Mouse (Mus musculus): ENCODE results near the gene Rnf111. TPM values are rescaled to one million over a fixed set of nuclear protein-coding genes. Genes with fewer than 3 reads are reported as not detected.
A peak's percentile ranks its signal among the peaks of the same experiment; 100 is the strongest.
"Not testable (repeated sequence)": the region's sequence is repeated elsewhere in the genome, so short reads cannot be mapped to it uniquely, and the experiment has no call there.

The Rnf111 gene
- polyA plus RNA-seq, 1 experiment from 2014 or later, result 40.3 TPM

DNA sequence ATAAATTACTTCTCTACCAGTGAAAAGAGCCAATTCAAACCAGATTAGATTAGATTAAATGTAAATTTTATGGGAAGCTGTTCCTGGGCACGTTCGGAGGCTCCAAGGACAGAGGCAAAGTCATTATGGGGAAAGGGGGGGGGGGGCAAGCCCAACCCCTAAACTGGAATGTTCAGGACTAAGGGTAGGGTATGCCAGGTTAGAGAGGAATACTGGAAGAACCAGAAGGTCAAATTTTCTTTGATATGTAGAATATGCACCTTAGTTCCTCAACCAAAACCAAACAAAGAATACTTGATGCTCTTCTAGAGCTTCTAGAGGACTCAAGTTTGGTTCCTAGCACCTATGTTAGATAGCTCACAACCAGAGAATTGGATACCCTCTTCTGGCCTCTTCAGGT is 16.1 kb downstream of the Rnf111 start:
- Histone ChIP-seq H3K36me3 (peaks cover 19% of the 10 kb centered on the region), H3K27me3 (no peaks in the 10 kb centered on the region), H3K9me3 (no peaks in the 10 kb centered on the region), H3K4me3 (replicated peaks) (no peak overlapping the region), H3K27ac (no peak overlapping the region), H3K4me2 (replicated peaks) (no peak overlapping the region), H3K9ac (replicated peaks) (no peak overlapping the region), H3K4me1 (replicated peaks) (no peaks in the 10 kb centered on the region)
- no peak for ATAC-seq
- WGBS, result 92% methylated on average over 2 of the region's 2 CpGs

DNA sequence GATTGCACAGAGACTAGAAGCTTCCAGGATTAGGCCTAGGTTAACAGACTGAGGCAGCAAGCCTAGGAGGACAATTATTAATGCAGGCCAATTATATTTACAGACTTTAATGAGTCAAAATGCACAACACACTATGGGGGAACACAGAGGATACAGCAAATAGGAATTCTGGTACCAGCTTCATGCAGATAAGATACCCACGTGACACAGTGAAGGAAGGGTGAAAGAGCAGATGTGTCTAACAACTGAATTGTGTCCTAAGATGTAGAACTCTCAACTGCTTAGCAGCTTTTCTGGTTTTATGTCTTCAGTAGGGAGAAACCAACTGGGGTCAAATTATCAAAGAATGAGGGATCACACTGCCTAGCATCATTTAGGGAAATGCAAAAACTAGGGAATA is 17.7 kb downstream of the Rnf111 start:
- Histone ChIP-seq H3K27ac (no peak overlapping the region), H3K4me2 (replicated peaks) (no peak overlapping the region), H3K4me1 (replicated peaks) (no peaks in the 10 kb centered on the region), H3K4me3 (replicated peaks) (no peak overlapping the region), H3K36me3 (peaks cover 19% of the 10 kb centered on the region), H3K27me3 (no peaks in the 10 kb centered on the region), H3K9me3 (no peaks in the 10 kb centered on the region), H3K9ac (replicated peaks) (no peak overlapping the region)
- WGBS, result 86% methylated on average over 1 of the region's 1 CpGs
- ATAC-seq, result no peak

DNA sequence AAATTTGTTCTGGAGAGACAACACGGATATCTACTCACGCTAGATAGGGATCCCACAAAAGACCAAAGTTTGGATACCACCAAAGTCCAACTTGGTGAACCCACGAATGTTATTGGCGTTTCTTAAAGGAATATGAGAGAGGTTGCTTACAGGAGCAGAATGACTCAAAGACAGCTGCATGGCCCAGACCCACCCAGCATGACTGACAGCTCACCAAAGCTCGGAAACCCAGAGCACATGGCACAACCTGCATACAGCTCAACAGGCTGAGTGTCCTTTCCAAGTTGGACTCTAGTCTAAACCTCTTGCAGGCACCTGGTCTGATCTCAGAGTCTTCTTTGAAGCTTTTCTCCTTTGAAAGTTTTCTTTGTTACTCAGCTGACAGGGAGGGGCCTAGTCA is 20.0 kb downstream of the Rnf111 start:
- no peaks in the 10 kb centered on the region for H3K27me3 ChIP-seq
- 95% methylated on average over 5 of the region's 5 CpGs for WGBS
- H3K4me1 ChIP-seq (replicated peaks), result no peaks in the 10 kb centered on the region
- H3K9ac ChIP-seq (replicated peaks), result no peak overlapping the region
- no peak overlapping the region for H3K4me2 ChIP-seq (replicated peaks)
- no peaks in the 10 kb centered on the region for H3K9me3 ChIP-seq
- no peak overlapping the region for H3K27ac ChIP-seq
- peaks cover 10% of the 10 kb centered on the region; the same call in 1 of the 2 replicates for H3K36me3 ChIP-seq
- no peak overlapping the region for H3K4me3 ChIP-seq (replicated peaks)
- no peak for ATAC-seq

DNA sequence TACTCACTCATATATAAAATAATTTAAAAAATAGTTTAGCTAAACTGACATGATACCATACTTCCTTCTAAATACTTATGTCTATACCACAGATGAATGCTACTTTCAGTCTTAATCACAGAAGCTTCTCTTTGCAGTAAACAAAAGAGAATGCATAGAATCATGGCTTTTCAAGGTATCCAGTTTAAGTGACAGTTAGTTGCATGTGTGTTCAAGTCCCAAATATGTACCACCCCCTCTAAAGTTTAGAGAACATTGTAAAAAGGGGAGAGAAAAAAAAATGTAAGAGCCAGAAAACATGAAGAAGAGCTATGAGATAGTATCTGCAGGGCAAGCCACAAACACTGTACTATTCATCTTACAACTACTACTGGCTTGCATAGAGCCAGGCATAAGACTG is 21.7 kb downstream of the Rnf111 start:
- no peak overlapping the region for H3K4me2 ChIP-seq (replicated peaks)
- no peaks in the 10 kb centered on the region for H3K9me3 ChIP-seq
- no peak for ATAC-seq
- peaks cover 10% of the 10 kb centered on the region; the same call in 1 of the 2 replicates for H3K36me3 ChIP-seq
- H3K27me3 ChIP-seq, result no peaks in the 10 kb centered on the region
- no peak overlapping the region for H3K27ac ChIP-seq
- H3K9ac ChIP-seq (replicated peaks), result no peak overlapping the region
- H3K4me1 ChIP-seq (replicated peaks), result no peaks in the 10 kb centered on the region
- H3K4me3 ChIP-seq (replicated peaks), result no peak overlapping the region

DNA sequence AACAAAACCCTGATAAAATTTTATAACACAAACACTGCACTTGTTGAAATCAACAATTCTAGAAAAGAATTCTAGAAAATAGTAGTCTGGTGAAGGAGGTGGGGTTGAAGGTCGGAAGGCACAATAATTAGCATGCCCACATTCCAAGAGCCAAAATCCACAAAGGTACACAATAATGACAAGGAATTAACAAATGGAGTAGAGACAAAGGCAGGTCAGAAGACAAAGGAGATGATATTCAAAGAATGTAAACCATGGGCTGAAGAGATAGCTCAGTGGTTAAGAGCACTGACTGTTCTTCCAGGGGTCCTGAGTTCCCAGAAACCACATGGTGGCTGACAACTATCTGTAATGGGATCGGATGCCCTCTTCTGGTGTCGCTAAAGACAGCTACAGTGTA is 26.3 kb downstream of the Rnf111 start:
- H3K27ac ChIP-seq, result no peak overlapping the region
- H3K27me3 ChIP-seq, result no peaks in the 10 kb centered on the region
- no peak overlapping the region for H3K4me2 ChIP-seq (replicated peaks)
- H3K9me3 ChIP-seq, result no peaks in the 10 kb centered on the region
- no peak overlapping the region for H3K9ac ChIP-seq (replicated peaks)
- H3K4me1 ChIP-seq (replicated peaks), result no peaks in the 10 kb centered on the region
- peaks cover 30% of the 10 kb centered on the region for H3K36me3 ChIP-seq
- H3K4me3 ChIP-seq (replicated peaks), result no peak overlapping the region
- no peak for ATAC-seq
- WGBS, result 88% methylated on average over 3 of the region's 3 CpGs

DNA sequence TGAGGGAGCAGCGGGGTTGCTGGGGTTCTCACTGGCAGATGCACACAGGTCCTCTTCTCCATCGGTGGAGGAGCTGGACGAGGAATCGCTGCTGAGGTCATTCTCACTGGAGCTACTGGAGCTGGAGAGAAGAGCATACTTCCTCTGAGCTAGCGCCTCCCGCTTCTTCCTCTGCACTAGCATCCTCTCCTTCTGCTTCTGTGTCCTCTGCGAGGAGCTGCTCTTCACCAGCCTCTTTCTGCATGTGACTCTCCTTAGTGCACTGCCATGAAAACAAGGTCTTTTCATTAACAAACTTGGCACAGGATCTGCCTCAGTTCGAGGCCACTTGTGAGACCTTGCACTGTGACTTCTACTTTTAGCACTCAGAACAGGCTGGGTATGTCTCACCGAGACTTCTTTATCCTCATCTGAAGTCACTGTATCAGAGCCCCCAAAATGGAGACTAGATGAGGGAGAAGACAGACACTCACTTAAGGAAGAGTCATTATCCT is 27.7 kb downstream of the Rnf111 start:
- Histone ChIP-seq H3K36me3 (peaks cover 30% of the 10 kb centered on the region), H3K9me3 (no peaks in the 10 kb centered on the region), H3K27ac (no peak overlapping the region), H3K4me3 (replicated peaks) (no peak overlapping the region), H3K27me3 (no peaks in the 10 kb centered on the region), H3K4me2 (replicated peaks) (no peak overlapping the region), H3K4me1 (replicated peaks) (no peaks in the 10 kb centered on the region), H3K9ac (replicated peaks) (no peak overlapping the region)
- ATAC-seq, result no peak
- WGBS, result 98% methylated on average over 9 of the region's 9 CpGs

DNA sequence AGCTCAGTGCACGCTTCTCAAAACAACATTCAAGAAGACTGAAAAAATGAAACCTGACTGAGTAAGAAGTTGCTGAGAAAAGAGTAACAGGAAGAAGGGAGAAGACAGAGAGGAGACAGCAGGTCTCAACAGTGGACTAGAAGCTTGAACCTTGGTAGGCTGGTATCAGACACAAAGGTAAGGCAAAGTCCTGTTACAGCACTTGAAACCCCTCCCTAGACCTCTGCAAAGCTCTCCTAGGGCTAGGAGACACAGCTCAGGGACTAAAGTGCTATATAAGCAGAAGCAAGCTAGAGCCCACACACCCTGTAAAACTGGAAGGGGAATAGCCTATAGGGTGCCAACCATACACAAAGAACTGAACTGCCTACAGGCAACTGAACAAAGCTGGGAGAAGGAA is 30.1 kb downstream of the Rnf111 start:
- Histone ChIP-seq H3K27me3 (no peaks in the 10 kb centered on the region), H3K27ac (no peak overlapping the region), H3K4me1 (replicated peaks) (no peaks in the 10 kb centered on the region), H3K9me3 (no peaks in the 10 kb centered on the region), H3K9ac (replicated peaks) (no peak overlapping the region), H3K4me3 (replicated peaks) (no peak overlapping the region), H3K36me3 (peaks cover 30% of the 10 kb centered on the region), H3K4me2 (replicated peaks) (no peak overlapping the region)
- WGBS, result 100% methylated on average over 1 of the region's 1 CpGs
- ATAC-seq, result no peak

DNA sequence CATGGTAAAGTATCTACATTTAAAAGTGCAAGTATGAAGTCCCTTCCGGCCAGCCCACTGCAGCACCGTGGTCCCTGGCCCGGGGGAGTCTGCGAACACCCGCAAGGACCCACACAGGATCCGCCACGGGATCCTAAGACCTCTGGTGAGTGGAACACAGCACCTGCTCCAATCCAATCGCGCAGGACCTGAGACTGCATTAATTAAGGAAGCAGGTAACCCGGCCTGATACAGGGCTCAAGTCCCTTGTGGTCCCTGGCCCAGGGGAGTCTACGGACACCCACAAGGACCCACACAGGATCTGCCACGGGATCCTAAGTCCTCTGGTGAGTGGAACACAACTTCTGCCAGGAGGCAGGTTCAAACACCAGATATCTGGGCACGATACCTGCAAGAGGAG is 40.4 kb downstream of the Rnf111 start:
- H3K27ac ChIP-seq; H3K9me3 ChIP-seq; H3K27me3 ChIP-seq; H3K4me3 ChIP-seq (replicated peaks); H3K4me2 ChIP-seq (replicated peaks); H3K4me1 ChIP-seq (replicated peaks); ATAC-seq; H3K9ac ChIP-seq (replicated peaks): not testable (repeated sequence)
- WGBS, result 96% methylated on average over 11 of the region's 13 CpGs
- H3K36me3 ChIP-seq, result peaks cover 22% of the 10 kb centered on the region

DNA sequence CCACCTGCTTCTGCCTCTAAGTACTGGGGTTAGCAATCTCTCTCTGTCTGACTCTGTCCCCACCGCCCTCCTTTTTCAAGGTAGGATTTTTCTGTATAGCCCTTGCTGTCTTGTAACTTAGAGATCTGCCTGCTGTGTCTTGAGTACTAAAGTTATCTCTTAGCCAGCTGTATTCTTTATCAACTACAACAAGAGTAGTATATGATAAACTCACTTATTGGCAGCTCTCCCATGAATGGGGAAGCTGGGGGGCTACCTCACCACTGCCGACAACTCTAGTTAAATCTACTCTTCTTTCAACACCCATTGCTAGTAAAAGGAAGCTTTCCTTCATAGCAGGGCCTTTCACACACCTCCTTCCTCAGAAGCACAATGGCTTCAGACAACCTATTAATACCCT is 51.2 kb downstream of the Rnf111 start:
- H3K27ac ChIP-seq, result no peak overlapping the region
- peaks cover 57% of the 10 kb centered on the region for H3K36me3 ChIP-seq
- no peak overlapping the region for H3K9ac ChIP-seq (replicated peaks)
- no peaks in the 10 kb centered on the region for H3K9me3 ChIP-seq
- H3K4me3 ChIP-seq (replicated peaks), result no peak overlapping the region
- no peaks in the 10 kb centered on the region for H3K27me3 ChIP-seq
- ATAC-seq, result no peak
- H3K4me1 ChIP-seq (replicated peaks), result no peaks in the 10 kb centered on the region
- no peak overlapping the region for H3K4me2 ChIP-seq (replicated peaks)
- WGBS, result 97% methylated on average over 2 of the region's 2 CpGs

DNA sequence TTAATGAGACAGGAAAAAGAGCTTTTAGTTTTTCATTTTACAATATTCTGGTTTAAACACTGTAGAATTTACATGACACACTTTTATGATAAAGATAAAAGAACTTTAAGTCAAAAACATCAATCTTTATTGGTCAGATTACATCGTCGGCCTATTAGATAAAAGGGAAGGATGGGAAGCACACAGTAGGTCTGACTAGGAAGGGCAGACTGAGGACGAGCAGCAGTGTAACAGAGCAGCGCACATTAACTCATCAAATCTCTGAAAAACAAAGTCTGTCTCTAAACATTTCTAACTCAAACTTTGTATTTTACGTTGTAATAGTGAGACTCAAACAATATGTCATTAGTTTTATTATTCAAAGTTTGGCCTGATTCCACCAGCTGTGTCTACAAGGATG is 54.5 kb downstream of the Rnf111 start:
- Histone ChIP-seq H3K27me3 (no peaks in the 10 kb centered on the region), H3K4me1 (replicated peaks) (no peaks in the 10 kb centered on the region), H3K9ac (replicated peaks) (no peak overlapping the region), H3K9me3 (no peaks in the 10 kb centered on the region), H3K4me2 (replicated peaks) (no peak overlapping the region), H3K27ac (no peak overlapping the region), H3K4me3 (replicated peaks) (no peak overlapping the region), H3K36me3 (peaks cover 48% of the 10 kb centered on the region)
- WGBS, result 98% methylated on average over 5 of the region's 5 CpGs
- ATAC-seq, result no peak

DNA sequence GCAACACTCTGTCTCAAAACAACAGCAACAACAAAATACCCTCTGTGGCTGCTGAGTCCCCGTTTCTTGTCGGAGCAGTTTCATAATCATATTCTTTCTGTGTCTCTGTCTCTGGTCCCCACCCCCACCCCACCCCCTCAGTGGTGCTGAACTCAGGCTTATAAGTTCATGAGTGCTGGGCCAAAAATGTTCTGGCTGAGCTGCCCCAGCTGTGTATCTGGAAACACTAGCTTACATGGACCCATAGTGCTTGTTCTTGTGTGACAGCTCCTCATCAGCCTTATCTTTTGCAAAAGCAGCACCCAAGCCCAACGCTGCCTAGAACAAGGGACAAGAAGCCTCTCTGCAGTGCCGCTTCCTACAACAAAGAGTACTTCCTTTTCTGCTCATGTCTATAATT is 63.6 kb downstream of the Rnf111 start:
- WGBS, result 99% methylated on average over 4 of the region's 4 CpGs
- Histone ChIP-seq H3K27ac (no peak overlapping the region), H3K4me2 (replicated peaks) (no peak overlapping the region), H3K9ac (replicated peaks) (no peak overlapping the region), H3K4me3 (replicated peaks) (no peak overlapping the region), H3K36me3 (peaks cover 81% of the 10 kb centered on the region), H3K9me3 (no peaks in the 10 kb centered on the region), H3K27me3 (no peaks in the 10 kb centered on the region), H3K4me1 (replicated peaks) (no peaks in the 10 kb centered on the region)
- no peak for ATAC-seq

DNA sequence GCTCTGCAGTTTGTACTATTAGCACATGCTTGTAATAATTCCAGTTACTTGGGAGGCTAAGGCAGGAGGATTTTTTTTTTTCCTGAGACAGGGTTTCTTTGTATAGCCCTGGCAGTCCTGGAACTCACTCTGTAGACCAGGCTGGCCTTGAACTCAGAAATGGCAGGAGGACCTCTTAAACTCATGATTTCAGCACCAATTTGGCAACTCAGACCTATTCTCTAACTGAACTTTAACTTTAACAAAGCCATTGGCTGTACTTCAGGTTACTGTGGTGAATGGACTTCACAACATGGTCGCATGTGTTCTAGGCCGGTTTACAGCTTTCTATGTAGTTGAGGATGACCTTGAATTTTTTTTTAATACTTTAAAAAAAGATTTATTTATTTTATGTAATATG is 80.9 kb downstream of the Rnf111 start:
- 99% methylated on average over 2 of the region's 2 CpGs for WGBS
- H3K9ac ChIP-seq (replicated peaks), result no peak overlapping the region
- no peaks in the 10 kb centered on the region for H3K27me3 ChIP-seq
- ATAC-seq, result no peak
- no peak overlapping the region for H3K27ac ChIP-seq
- peaks cover 38% of the 10 kb centered on the region for H3K36me3 ChIP-seq
- H3K4me2 ChIP-seq (replicated peaks), result no peak overlapping the region
- H3K4me3 ChIP-seq (replicated peaks), result no peak overlapping the region
- peaks cover 18% of the 10 kb centered on the region for H3K4me1 ChIP-seq (replicated peaks)
- no peaks in the 10 kb centered on the region for H3K9me3 ChIP-seq

DNA sequence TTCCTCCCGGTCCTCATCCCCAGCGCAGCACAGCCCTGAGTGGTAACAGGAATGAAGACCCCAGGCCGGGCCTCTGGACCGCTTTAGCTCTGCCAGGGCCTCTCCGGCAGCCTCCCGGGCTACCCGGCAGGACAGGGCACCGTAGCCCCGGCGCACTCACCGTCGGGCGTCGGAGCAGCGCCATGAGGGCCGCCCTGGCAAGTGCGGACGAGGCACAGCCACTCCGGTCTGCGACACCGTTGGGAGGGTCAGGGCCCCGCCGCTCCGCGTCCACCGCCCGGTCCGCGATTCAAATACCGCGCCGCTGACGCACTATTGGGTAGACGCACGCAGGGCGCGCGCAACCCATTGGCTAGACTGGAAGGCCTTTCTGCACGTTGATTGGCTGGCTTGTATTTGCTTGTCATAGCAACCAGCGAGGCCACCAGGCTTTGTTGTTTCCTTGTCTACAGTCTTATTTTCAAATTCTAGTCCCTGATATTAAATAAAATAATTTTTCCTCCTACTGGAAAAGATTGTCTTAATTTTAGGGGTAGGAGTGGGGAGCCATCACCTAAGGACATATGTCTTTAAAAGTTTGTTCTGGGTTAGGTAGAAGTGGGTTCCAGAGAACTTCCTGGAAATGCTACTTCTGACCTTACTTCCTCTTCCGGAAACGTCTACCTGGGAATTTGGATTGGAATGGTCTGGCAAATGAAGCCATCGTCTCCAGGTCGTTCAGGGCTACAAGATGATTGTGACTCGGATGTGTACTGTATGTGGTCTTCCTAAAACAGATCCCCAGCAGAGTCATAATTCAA is 82.1 kb downstream of the Rnf111 start, which contains the start of gene Ccnb2:
TSS of gene Ccnb2 (minus strand) at position 291 of the 800 bp plus-strand sequence.
- peak within 1 kb of the TSS; percentile 96 for H3K4me2 ChIP-seq (replicated peaks)
- WGBS, result 4% methylated on average over 45 of the region's 45 CpGs
- peaks cover 32% of the 10 kb centered on the region for H3K36me3 ChIP-seq
- no peak within 1 kb of the TSS for H3K27ac ChIP-seq
- ATAC-seq, result peak; percentile 99
- H3K4me1 ChIP-seq (replicated peaks), result peaks cover 18% of the 10 kb centered on the region
- no peaks in the 10 kb centered on the region for H3K9me3 ChIP-seq
- peak within 1 kb of the TSS; percentile 61 for H3K9ac ChIP-seq (replicated peaks)
- peak within 1 kb of the TSS; percentile 56 for H3K4me3 ChIP-seq (replicated peaks)
- no peaks in the 10 kb centered on the region for H3K27me3 ChIP-seq

Measured in midbrain, embryonic 13.5 days (tissue).